Mouse (Mus musculus) NIH3T3 (cell line): ENCODE results near the gene Snn.
"Not testable (repeated sequence)": the region's sequence is repeated elsewhere in the genome, so short reads cannot be mapped to it uniquely, and the experiment has no call there.

Experiments used
- DNase-seq: peaks from one replicate; pipeline ENCODE4 v3.0.0-alpha.2; 2012; ENCODE audit warnings: low read depth

The Snn gene

DNA sequence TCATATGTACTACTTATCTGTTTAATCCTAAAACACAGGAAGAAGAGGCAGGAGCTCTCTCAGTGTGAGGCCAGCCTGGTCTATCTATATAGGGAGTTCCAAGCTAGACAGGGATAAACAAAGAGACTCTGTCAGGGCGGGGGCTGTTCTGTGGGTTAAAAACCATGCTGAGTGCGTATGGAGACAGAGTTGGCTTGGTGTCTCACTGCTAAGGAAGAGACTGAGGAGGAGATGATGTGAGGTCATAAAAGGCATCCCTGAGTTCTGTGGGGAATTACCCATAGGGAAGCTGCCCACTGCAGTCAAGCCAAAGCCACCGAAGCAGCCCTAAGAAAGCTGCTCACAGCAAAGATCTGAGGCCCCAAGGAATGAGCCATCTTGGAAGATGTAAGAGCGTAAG is at the start of gene Snn:
Snn (plus strand) TSS at position 301 of the 400 bp plus-strand sequence.
- DNase-seq: no peak

- no peak for DNase-seq
Observed at GRCm38 (mm10) chr16:11011206-11011605, 49.5 kb upstream of the Snn start.

DNA sequence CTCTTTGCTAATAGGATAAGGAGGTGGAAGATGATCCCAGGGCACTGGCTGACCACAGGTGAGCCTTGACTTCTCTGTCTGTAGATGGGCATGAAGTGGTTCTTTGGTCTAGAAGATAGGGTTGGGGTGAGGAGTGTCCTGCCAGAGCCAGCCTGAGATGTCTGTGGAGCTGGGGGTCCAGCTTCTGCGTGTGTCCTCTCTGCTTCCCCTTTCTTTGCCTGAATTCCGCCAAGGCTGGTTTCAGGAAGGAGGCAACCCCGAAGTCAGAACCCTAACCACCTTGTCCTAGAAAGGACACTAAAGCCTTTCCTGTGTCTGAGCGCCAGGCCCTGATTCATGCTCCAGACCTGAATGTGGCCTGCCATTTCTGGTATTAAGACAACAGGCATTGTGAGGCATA is 48.8 kb upstream of the Snn start:
- DNase-seq: no peak

GRCm38 (mm10) chr16:11012571-11013463 is 47.9 kb upstream of the Snn start:
- peak; percentile 88 for DNase-seq

- DNase-seq: not testable (repeated sequence)
Observed at GRCm38 (mm10) chr16:11013464-11014147, 47.1 kb upstream of the Snn start.

DNA sequence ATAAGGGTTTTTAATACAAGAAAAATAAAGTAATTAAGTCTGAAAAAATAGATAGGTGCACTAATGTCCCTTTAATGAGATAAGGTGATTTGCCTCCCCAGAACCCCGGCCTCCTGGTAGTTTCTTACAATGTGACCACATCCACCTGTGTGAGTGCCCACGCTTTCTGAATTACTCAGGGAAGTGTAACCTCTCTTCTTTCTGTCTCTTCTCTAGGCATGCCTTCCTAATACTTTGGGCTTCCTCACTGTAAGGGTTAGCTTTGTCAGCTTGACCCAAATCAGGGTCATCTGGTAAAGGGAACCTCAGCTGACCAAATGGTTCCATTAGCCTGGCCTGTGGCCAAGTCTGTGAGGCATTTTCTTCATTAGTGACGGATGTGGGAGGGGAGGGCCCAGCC is 46.3 kb upstream of the Snn start:
- no peak for DNase-seq

GRCm38 (mm10) chr16:11016353-11016752 is 44.4 kb upstream of the Snn start:
- DNase-seq: no peak

GRCm38 (mm10) chr16:11017807-11018595 is 42.7 kb upstream of the Snn start:
- DNase-seq: no peak

- DNase-seq: peak; percentile 81
Observed at GRCm38 (mm10) chr16:11021403-11022112, 39.2 kb upstream of the Snn start.

DNA sequence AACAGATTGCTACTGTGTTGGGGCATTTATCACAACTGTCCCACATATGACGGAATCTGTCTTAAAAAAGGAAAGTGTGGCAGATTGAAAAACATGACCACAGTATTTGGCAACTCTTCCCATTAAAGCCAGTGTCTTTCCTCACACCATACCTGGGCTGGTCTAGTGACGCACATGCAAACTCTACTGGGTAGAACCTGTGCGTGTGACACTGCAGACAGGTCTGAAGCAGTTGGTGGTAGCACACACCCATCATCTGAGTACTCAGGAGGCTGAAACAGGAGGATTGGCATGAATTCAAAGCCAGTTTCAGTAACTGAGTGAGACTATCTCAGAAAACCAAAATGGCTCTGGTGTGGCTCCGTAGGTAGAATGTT is 38.6 kb upstream of the Snn start:
- no peak for DNase-seq

- DNase-seq: peak; percentile 52
Observed at GRCm38 (mm10) chr16:11023618-11024017, 37.1 kb upstream of the Snn start.

GRCm38 (mm10) chr16:11024841-11025240 is 35.9 kb upstream of the Snn start:
- DNase-seq: peak; percentile 92

- no peak for DNase-seq
Observed at GRCm38 (mm10) chr16:11028206-11028605, 32.5 kb upstream of the Snn start.

GRCm38 (mm10) chr16:11030844-11031243 is 29.9 kb upstream of the Snn start:
- no peak for DNase-seq

DNA sequence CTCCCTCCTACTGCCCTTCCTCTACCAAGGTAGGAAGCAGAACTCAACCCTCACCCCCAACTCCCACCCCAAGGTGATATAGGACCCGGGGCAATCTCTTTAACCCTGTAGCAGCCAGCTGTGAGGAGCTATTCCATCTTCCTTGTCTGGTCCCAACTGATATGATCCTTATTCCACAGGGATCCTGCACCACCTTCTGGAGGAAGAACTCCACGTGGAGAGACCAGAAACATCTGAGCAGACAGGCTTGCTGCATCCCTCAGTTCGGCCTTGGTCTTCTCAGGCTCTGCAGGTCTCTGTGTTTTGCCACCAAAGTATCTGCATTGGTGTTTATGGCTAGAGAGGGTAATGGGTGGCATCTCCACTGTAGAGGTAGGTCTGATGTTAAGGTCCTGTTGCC is 29.4 kb upstream of the Snn start:
- DNase-seq: peak; percentile 53

- DNase-seq: peak; percentile 94
Observed at GRCm38 (mm10) chr16:11034193-11034803, 26.4 kb upstream of the Snn start.

DNA sequence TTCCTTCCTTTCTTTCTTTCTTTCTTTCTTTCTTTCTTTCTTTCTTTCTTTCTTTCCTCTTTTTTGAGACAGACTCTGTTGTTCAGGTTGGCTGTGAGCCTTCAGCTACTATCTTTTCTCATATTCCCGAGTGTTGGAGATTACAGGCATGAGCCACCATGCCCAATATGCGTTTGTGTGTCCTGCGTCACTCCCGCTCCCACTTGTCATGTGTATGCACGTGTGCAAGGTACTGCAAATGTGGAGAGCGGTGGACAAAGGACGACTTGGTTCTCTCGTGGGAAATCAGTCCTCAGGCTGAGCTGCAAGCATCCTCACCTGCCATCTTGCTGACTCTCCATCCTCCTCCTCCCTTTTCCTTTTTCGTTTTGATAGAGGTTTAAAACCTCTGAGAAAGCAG is 25.5 kb upstream of the Snn start:
- no peak for DNase-seq

- DNase-seq: peak; percentile 87
Observed at GRCm38 (mm10) chr16:11035790-11036431, 24.8 kb upstream of the Snn start.

GRCm38 (mm10) chr16:11040603-11041002 is 20.1 kb upstream of the Snn start:
- DNase-seq: no peak

- DNase-seq: no peak
Observed at GRCm38 (mm10) chr16:11043239-11043638, 17.5 kb upstream of the Snn start.

DNA sequence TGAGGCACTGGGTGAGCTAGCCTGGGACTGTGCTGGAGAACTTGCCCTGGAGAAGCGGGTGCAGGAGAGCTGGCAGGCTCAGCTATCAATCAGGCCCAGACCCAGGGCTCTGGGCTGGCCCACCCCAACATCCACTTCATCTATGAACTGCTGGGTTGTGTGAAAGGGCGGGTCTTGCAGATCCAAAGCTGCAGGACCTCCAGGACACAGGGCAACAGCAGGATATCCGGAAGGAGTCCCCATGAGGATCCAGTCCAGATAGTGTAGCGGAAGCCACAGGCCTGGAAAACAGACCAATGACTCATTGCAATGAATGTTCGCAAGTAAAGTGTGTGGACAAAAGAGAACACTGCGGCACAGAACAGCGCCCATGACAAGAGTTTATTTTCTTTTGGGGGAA is 14.3 kb upstream of the Snn start:
- no peak for DNase-seq
